Mouse (Mus musculus) stomach, postnatal 0 days (tissue): ENCODE data around the gene Frrs1. TPM values are rescaled to one million over a fixed set of nuclear protein-coding genes. Genes with fewer than 3 reads are reported as not detected.
A peak's percentile ranks its signal among the peaks of the same experiment; 100 is the strongest.

Experiments used
- ATAC-seq: fragments of 200-750 bp; cut with Nextera tagmentation; 2 replicates; pipeline ENCODE4 v1.8.0; 2017; ENCODE audit not compliant: low FRiP score, low TSS enrichment
- DNase-seq: peaks from one replicate; pipeline ENCODE4 v3.0.0-alpha.2; 2016; ENCODE audit warnings: low spot score
- H3K27ac ChIP-seq: fragments of 300-500 bp; sonication (generic); replicated peaks from 2 replicates; pipeline ENCODE4 v1.5.1; 2014; ENCODE audit warnings: mild to moderate bottlenecking, control low read depth
- H3K27me3 ChIP-seq: fragments of 300-500 bp; sonication (generic); 2 replicates; pipeline ENCODE4 v1.6.1; 2014; ENCODE audit warnings: low read length; ENCODE audit not compliant: control insufficient read depth, insufficient read depth
- H3K36me3 ChIP-seq: fragments of 300-500 bp; sonication (generic); 2 replicates; pipeline ENCODE4 v1.6.1; 2014; ENCODE audit warnings: low read length, mixed read lengths; ENCODE audit not compliant: control insufficient read depth, insufficient read depth
- H3K4me1 ChIP-seq: fragments of 300-500 bp; sonication (generic); replicated peaks from 2 replicates; pipeline ENCODE4 v1.6.1; 2014; ENCODE audit warnings: antibody characterized with exemption; ENCODE audit not compliant: control insufficient read depth, insufficient read depth
- H3K4me2 ChIP-seq: fragments of 300-500 bp; sonication (generic); replicated peaks from 2 replicates; pipeline ENCODE4 v1.6.1; 2014; ENCODE audit warnings: low read depth, mild to moderate bottlenecking, control low read depth, moderate library complexity
- H3K4me3 ChIP-seq: fragments of 300-500 bp; sonication (generic); 2 replicates; pipeline ENCODE4 v1.5.1; 2014; ENCODE audit warnings: low read depth, low read length, control low read depth
- H3K9ac ChIP-seq: fragments of 300-500 bp; sonication (generic); 2 replicates; pipeline ENCODE4 v1.6.1; 2014; ENCODE audit warnings: mild to moderate bottlenecking, low read length, control low read depth, mixed read lengths
- H3K9me3 ChIP-seq: fragments of 300-500 bp; sonication (generic); 2 replicates; pipeline ENCODE4 v1.6.1; 2016; ENCODE audit warnings: low read length; ENCODE audit not compliant: control insufficient read depth
- CTCF ChIP-seq: IDR thresholded peaks from 2 replicates; pipeline ENCODE4 v1.5.1; 2016; ENCODE audit warnings: antibody characterized with exemption, low read depth, mild to moderate bottlenecking, moderate library complexity
- EP300 ChIP-seq: optimal IDR thresholded peaks from 2 replicates; pipeline ENCODE3; 2016; ENCODE audit warnings: antibody characterized with exemption
- WGBS: fragments of 180-500 bp; shearing (Covaris S2); extraction: QIAGEN DNeasy Blood & Tissue Kit; methylation state at CpG from one replicate; pipeline ENCODE4 v1.1.7; 2014; 5-methylcytosine and 5-hydroxymethylcytosine counted together
- polyA plus RNA-seq: library from polyadenylated mRNA; unstranded; fragments of >200 nt; fragmentation: Nextera tagmentation; extraction: Ambion mirVana; gene quantifications from 2 replicates; pipeline ENCODE4 v1.2.1, GENCODE M21; 2015

Frrs1 gene
- polyA plus RNA-seq, 1 experiment from 2014 or later: 22.3 TPM

DNA sequence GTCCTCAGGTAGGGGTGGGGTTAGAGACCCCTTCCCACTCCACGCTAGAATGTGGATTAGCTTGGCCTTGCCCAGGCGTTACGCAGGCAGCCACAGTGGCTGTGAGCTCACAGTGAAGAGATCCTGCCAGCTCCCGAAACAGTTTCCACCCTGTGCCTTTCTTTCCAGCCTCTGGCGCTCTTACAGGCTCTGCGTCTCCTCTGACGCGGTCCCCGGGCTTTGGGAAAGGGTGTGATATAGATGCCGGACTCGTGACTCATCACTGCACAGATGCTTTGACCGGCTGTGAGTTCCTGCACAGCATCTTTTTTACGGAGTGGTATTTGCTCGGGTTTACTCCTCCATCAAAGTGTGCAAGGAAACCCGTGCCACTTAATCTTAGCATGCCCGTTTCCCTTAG, 46.6 kb downstream of the Frrs1 start:
- WGBS: 71% methylated on average over 16 of the region's 16 CpGs
- Histone ChIP-seq H3K4me1 (no peaks in the 10 kb centered on the region), H3K4me2 (no peak overlapping the region), H3K4me3 (no peak overlapping the region), H3K27me3 (no peaks in the 10 kb centered on the region), H3K36me3 (no peaks in the 10 kb centered on the region), H3K9ac (no peak overlapping the region), H3K9me3 (no peaks in the 10 kb centered on the region), H3K27ac (no peak overlapping the region)
- DNase-seq (no peak), ATAC-seq (peak; percentile 32; the same call in 1 of the 2 replicates)
- TF ChIP-seq CTCF (no peak), EP300 (no peak)

DNA sequence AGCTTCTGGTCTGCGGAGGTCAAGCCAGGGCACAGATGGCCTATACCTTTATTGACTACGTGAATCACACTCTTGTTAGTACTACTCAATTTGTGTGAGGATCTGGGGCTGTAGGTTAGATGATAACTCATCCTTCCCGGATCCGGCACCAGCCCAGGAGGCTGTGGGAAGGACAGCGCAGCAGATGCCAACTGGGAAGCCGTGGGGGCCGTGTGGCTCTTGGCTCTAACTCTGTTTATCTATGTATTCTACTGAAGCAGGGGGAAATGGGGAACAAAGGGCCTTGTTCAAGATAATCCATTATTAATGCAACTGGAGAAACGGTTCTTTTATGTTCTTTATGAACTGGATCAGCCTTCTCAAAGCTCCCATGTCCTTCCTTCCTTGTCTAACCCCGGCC, 47.3 kb downstream of the Frrs1 start:
- Histone ChIP-seq H3K4me1 (no peaks in the 10 kb centered on the region), H3K9ac (no peak overlapping the region), H3K36me3 (no peaks in the 10 kb centered on the region), H3K27ac (no peak overlapping the region), H3K27me3 (no peaks in the 10 kb centered on the region), H3K4me3 (no peak overlapping the region), H3K4me2 (no peak overlapping the region), H3K9me3 (no peaks in the 10 kb centered on the region)
- 77% methylated on average over 9 of the region's 9 CpGs for WGBS
- ATAC-seq: no peak
- TF ChIP-seq EP300 (no peak), CTCF (no peak)
- no peak for DNase-seq

DNA sequence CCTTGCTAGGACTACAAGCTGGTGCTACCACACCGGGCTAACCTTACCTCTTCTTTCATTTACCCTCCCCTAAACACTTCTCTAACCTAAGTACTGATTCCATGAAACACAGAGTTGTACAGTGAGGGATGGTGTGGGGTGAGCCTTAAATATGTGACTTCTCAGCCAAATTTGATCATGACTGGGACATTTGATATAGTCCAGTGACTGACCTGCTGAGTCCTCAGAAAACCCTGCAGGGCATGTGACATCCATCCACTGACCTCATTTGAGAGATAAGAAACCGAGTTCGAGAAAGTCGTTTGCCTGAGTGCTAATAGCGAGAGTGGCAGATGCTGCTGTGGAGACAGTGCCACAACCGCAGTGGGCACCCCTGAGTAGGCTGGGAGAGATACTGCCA, 55.1 kb downstream of the Frrs1 start:
- DNase-seq (no peak), ATAC-seq (no peak)
- Histone ChIP-seq H3K4me2 (no peak overlapping the region), H3K9me3 (no peaks in the 10 kb centered on the region), H3K4me3 (no peak overlapping the region), H3K27ac (no peak overlapping the region), H3K4me1 (no peaks in the 10 kb centered on the region), H3K27me3 (no peaks in the 10 kb centered on the region), H3K36me3 (no peaks in the 10 kb centered on the region), H3K9ac (no peak overlapping the region)
- WGBS: 78% methylated on average over 6 of the region's 6 CpGs
- TF ChIP-seq EP300 (no peak), CTCF (no peak)

DNA sequence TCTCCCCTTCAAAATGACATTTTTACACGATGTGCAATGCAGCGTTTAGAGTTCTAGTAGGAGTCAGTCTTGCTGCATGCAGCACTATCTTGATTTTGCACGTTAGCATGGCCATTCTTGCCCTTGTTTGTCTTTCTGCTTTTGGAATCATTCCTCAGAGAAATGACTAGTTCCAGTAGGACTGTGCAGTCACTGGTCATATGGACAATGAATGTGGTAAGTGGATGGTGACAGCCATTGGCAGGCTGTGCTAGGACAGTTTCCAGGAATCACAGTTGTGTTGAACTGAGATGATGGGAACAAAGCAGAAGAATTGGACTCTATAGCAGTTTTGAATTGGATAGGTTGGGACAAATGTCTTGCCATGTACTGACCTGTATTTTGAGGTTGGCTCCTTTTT, 55.7 kb downstream of the Frrs1 start:
- Histone ChIP-seq H3K4me2 (no peak overlapping the region), H3K27ac (no peak overlapping the region), H3K27me3 (no peaks in the 10 kb centered on the region), H3K9ac (no peak overlapping the region), H3K4me3 (no peak overlapping the region), H3K9me3 (no peaks in the 10 kb centered on the region), H3K4me1 (no peaks in the 10 kb centered on the region), H3K36me3 (no peaks in the 10 kb centered on the region)
- no peak for TF ChIP-seq CTCF
- TF ChIP-seq EP300: no peak
- ATAC-seq: no peak
- WGBS: 69% methylated on average over 3 of the region's 3 CpGs
- no peak for DNase-seq

GRCm38 (mm10) chr3:116917016-116917415, 57.8 kb downstream of the Frrs1 start:
- no peaks in the 10 kb centered on the region for H3K27me3 ChIP-seq
- no peaks in the 10 kb centered on the region for H3K9me3 ChIP-seq
- no peak overlapping the region for H3K27ac ChIP-seq
- no peaks in the 10 kb centered on the region for H3K36me3 ChIP-seq
- no peak for TF ChIP-seq EP300
- no peak for TF ChIP-seq CTCF
- no peak overlapping the region for H3K9ac ChIP-seq
- no peaks in the 10 kb centered on the region for H3K4me1 ChIP-seq
- no peak for ATAC-seq
- H3K4me3 ChIP-seq: no peak overlapping the region
- H3K4me2 ChIP-seq: no peak overlapping the region
- no peak for DNase-seq
- 91% methylated on average over 4 of the region's 4 CpGs for WGBS

DNA sequence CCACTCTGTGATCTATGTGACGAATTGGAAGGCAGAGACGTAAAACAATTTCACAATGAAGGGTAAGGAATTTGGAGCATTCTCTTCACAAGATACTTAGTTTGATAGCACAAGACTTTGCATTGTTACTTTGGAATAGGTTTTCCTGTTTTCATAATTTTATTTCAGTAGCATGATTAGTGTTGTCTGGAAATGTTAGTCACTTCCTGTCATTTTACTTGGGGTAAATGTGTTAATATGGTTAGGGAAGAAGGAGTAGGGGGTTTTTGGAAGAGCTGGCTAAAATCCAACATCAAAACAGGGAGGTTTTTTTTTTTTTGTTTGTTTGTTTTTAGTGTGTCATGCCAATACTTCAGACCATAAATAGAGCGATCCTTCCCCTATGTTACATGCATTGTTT, 62.3 kb downstream of the Frrs1 start:
- H3K36me3 ChIP-seq: no peaks in the 10 kb centered on the region
- WGBS: 75% methylated on average over 3 of the region's 3 CpGs
- no peaks in the 10 kb centered on the region for H3K4me1 ChIP-seq
- no peaks in the 10 kb centered on the region for H3K27me3 ChIP-seq
- H3K9ac ChIP-seq: no peak overlapping the region
- no peak overlapping the region for H3K4me3 ChIP-seq
- no peak for TF ChIP-seq EP300
- no peak for TF ChIP-seq CTCF
- H3K4me2 ChIP-seq: no peak overlapping the region
- ATAC-seq (no peak), DNase-seq (no peak)
- no peak overlapping the region for H3K27ac ChIP-seq
- no peaks in the 10 kb centered on the region for H3K9me3 ChIP-seq
